Mouse (Mus musculus) spleen, adult 2 months (tissue): ENCODE data around the gene Cxcr5.

Source experiments
- CTCF ChIP-seq: fragments of 200-500 bp; IDR thresholded peaks from 2 replicates; pipeline ENCODE4 v1.5.1; 2011; ENCODE audit warnings: mild to moderate bottlenecking, inconsistent platforms; ENCODE audit not compliant: insufficient read depth, insufficient read length, insufficient replicate concordance; ENCODE audit errors: extremely low read depth
- POLR2A ChIP-seq: fragments of 200-500 bp; IDR thresholded peaks from 2 replicates; pipeline ENCODE4 v1.6.1; 2011; ENCODE audit warnings: low read depth, low read length, inconsistent platforms

DNA sequence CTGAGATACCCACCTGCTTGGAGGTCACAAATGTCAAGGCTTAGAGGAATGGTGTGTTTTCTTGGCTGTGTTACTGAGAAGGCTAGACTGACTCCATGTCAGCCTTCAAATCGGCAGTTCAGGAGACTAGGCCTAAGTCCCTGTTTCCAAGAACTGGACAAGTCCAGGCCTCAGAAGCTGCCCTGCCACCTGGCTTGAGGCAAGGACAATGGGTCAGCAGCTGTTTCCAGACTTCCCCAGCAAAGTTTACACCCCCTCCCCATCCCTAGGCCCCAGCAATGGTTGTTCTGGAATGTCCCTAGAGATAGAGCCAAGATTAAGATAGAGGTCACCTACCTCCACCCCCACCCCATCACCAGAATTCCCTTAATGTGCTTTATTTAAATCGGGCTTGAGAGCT is 36.1 kb upstream of the Cxcr5 start:
- TF ChIP-seq POLR2A (no peak), CTCF (no peak)
